Mouse (Mus musculus) thymus, adult 2 months (tissue): ENCODE results near the gene Nipsnap3b.

ENCODE experiments used
- CTCF ChIP-seq: fragments of 200-500 bp; IDR thresholded peaks from 2 replicates; pipeline ENCODE4 v1.5.1; 2012; ENCODE audit warnings: mild to moderate bottlenecking, control low read depth, low read length, moderate library complexity, borderline replicate concordance; ENCODE audit not compliant: control insufficient read depth, poor library complexity, insufficient read depth; ENCODE audit errors: extremely low read depth
- POLR2A ChIP-seq: fragments of 200-500 bp; IDR thresholded peaks from 2 replicates; pipeline ENCODE4 v1.6.1; 2012; ENCODE audit warnings: mild to moderate bottlenecking, low read length, control low read depth, moderate library complexity; ENCODE audit not compliant: control insufficient read depth, poor library complexity, insufficient read depth; ENCODE audit errors: extremely low read depth

DNA sequence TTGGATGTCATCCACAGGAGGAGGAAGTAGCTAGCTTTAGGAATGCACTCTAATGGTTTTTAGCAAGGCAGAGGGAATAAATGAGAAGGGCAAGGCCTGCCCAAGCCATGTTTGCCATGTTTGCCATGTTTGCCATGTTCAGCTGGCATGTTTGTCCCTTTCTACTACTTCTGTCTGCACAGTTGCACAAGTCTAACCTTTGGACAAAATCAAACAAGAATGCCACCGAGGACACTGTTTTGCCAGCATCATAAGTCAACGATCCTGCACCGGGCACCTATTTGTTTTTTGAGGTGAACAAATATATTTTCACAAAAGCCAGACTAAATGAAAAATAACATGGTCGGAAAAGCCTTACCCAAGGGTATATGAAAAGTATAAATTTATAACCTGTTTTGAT, 1.8 kb upstream of the Nipsnap3b start:
- no peak for TF ChIP-seq POLR2A
- TF ChIP-seq CTCF: no peak
